Mouse (Mus musculus) adrenal gland, postnatal 14 days (tissue): ENCODE measurements around the gene Lnpep. TPM values are rescaled to one million over a fixed set of nuclear protein-coding genes. Genes with fewer than 3 reads are reported as not detected.

Source experiments
- DNase-seq: peaks from one replicate; pipeline ENCODE4 v3.0.0; 2021; ENCODE audit warnings: mixed read lengths
- total RNA-seq: library from RNA; stranded (reverse); gene quantifications from 2 replicates; pipeline ENCODE4 v1.2.3, GENCODE M21; 2021

Gene Lnpep
- total RNA-seq, 1 experiment from 2014 or later = 120 TPM

- DNase-seq = no peak
Measured at GRCm38 (mm10) chr17:17492116-17492515, 132.7 kb downstream of the Lnpep start.

- no peak for DNase-seq
Measured at GRCm38 (mm10) chr17:17491622-17492001, 133.2 kb downstream of the Lnpep start.

- no peak for DNase-seq
Measured at GRCm38 (mm10) chr17:17490820-17491621, 133.8 kb downstream of the Lnpep start.

- DNase-seq = no peak
Measured at GRCm38 (mm10) chr17:17485789-17486188, 139.1 kb downstream of the Lnpep start.

Other genes starting within 250 kb of the Lnpep start
- gene Lix1, start 222.4 kb downstream of the Lnpep start, total RNA-seq = 6.9 and 9.6 TPM in 2 replicates
- gene Vmn2r90, start 78.7 kb upstream of the Lnpep start, total RNA-seq = not detected in 2 replicates
- 51.1 and 70.1 TPM in 2 replicates for gene Spaca6, start 202.1 kb upstream of the Lnpep start, total RNA-seq
- not detected in 2 replicates for gene Has1, start 230.2 kb upstream of the Lnpep start, total RNA-seq